Mouse (Mus musculus) forebrain, embryonic 16.5 days (tissue): Measurements from ENCODE around the gene Rhd. TPM values are rescaled to one million over a fixed set of nuclear protein-coding genes. Genes with fewer than 3 reads are reported as not detected.

ENCODE experiments used
- ATAC-seq: fragments of 200-750 bp; cut with Nextera tagmentation; 2 replicates; pipeline ENCODE4 v1.8.0; 2017; ENCODE audit warnings: mild to moderate bottlenecking, moderate library complexity
- H3K27ac ChIP-seq: fragments of 300-500 bp; sonication (generic); 2 replicates; pipeline ENCODE4 v1.5.1; 2014; ENCODE audit warnings: low read length, control low read depth
- H3K27me3 ChIP-seq: fragments of 300-500 bp; sonication (generic); replicated peaks from 2 replicates; pipeline ENCODE4 v1.6.1; 2014; ENCODE audit warnings: low read length; ENCODE audit not compliant: control insufficient read depth, insufficient read depth
- H3K36me3 ChIP-seq: fragments of 300-500 bp; sonication (generic); 2 replicates; pipeline ENCODE4 v1.6.1; 2014; ENCODE audit not compliant: control insufficient read depth, insufficient read depth
- H3K4me1 ChIP-seq: fragments of 300-500 bp; sonication (generic); replicated peaks from 2 replicates; pipeline ENCODE4 v1.6.1; 2014; ENCODE audit warnings: low read length; ENCODE audit not compliant: control insufficient read depth, insufficient read depth
- H3K4me2 ChIP-seq: fragments of 300-500 bp; sonication (generic); 2 replicates; pipeline ENCODE4 v1.6.1; 2014; ENCODE audit warnings: mild to moderate bottlenecking, low read length, control low read depth
- H3K4me3 ChIP-seq: fragments of 300-500 bp; sonication (generic); replicated peaks from 2 replicates; pipeline ENCODE4 v1.5.1; 2014; ENCODE audit warnings: mild to moderate bottlenecking, low read length, control low read depth
- H3K9ac ChIP-seq: fragments of 300-500 bp; sonication (generic); replicated peaks from 2 replicates; pipeline ENCODE4 v1.6.1; 2014; ENCODE audit warnings: low read depth, low read length, control low read depth
- H3K9me3 ChIP-seq: fragments of 300-500 bp; sonication (generic); 2 replicates; pipeline ENCODE4 v1.6.1; 2016; ENCODE audit warnings: low read length; ENCODE audit not compliant: control insufficient read depth
- WGBS: fragments of 180-500 bp; shearing (Covaris S2); extraction: QIAGEN DNeasy Blood & Tissue Kit; methylation state at CpG from one replicate; pipeline ENCODE4 v1.1.7; 2014; 5-methylcytosine and 5-hydroxymethylcytosine counted together
- polyA plus RNA-seq: library from polyadenylated mRNA; unstranded; fragments of >200 nt; fragmentation: Nextera tagmentation; extraction: Ambion mirVana; gene quantifications from 2 replicates; pipeline ENCODE4 v1.2.1, GENCODE M21; 2015

Rhd gene
- polyA plus RNA-seq, 1 experiment from 2014 or later, result 1.0 TPM

DNA sequence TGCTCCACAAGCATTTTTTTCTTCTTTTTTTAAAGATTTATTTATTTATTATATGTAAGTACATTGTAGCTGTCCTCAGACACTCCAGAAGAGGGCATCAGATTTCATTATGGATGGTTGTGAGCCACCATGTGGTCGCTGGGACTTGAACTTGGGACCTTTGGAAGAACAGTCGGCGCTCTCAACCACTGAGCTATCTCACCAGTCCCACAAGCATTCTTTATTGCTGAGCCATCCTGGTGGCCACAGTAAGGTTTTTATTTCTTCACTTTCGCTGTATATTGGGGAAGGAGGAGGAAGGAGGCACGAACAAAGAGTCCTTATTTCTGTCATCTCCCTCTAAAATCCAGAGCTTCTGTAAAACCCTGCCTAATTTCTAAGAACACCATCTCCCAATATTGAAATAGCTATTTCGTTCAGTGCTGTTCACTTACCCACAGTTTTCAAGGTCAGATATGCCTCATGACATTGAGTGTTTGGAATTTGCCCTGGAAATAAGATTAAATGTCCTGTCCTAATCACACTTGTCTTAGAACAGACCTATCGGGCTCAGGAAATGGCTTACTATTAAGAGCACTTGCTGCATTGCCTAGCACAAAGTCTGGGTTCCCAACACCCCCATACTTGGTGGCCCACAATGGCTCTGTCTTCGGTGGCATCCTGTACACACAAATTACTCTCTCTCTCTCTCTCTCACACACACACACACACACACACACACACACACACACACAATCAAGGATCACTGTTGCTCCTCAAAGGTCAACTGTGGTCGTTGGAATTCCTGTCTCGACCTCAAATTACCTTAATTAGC lies 58.0 kb downstream of the Rhd start:
- 59% methylated on average over 10 of the region's 10 CpGs for WGBS
- Histone ChIP-seq H3K27ac (peak overlapping the region; percentile 94), H3K4me2 (peak overlapping the region; percentile 83), H3K9ac (peak overlapping the region; percentile 69), H3K4me3 (peak overlapping the region; percentile 94), H3K9me3 (no peaks in the 10 kb centered on the region), H3K27me3 (no peaks in the 10 kb centered on the region), H3K36me3 (peaks cover 19% of the 10 kb centered on the region), H3K4me1 (peaks cover 26% of the 10 kb centered on the region)
- ATAC-seq, result no peak

DNA sequence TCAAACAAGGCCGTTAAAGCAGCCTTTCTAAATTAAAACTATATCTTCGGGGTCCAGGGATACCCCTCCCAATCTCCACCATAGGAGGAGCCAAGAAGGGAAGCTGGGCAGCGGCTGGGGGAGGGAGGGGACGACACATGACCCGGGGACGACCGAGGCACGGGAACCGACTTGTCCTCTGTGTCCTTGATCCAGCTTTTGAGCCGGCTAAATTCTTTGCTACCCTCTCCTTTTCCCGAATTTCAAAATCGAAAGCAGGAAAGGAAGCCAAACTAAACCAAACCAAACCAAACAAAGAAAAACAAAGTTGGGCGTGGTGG lies 58.5 kb downstream of the Rhd start:
- H3K4me2 ChIP-seq, result peak overlapping the region; percentile 83
- H3K9me3 ChIP-seq, result no peaks in the 10 kb centered on the region
- H3K9ac ChIP-seq, result peak overlapping the region; percentile 69
- peaks cover 26% of the 10 kb centered on the region for H3K4me1 ChIP-seq
- WGBS, result under 1% methylated on average over 13 of the region's 13 CpGs
- H3K27me3 ChIP-seq, result no peaks in the 10 kb centered on the region
- peak overlapping the region; percentile 94 for H3K4me3 ChIP-seq
- ATAC-seq, result peak; percentile 55; the same call in 1 of the 2 replicates
- peaks cover 19% of the 10 kb centered on the region for H3K36me3 ChIP-seq
- peak overlapping the region; percentile 94 for H3K27ac ChIP-seq

GRCm38 (mm10) chr4:134923258-134924018 lies 59.1 kb downstream of the Rhd start, which contains the start of gene Rsrp1:
Gene Rsrp1 (plus strand): TSS chr4:134923592.
- Histone ChIP-seq H3K4me2 (peak within 1 kb of the TSS; percentile 89), H3K36me3 (peaks cover 20% of the 10 kb centered on the region), H3K4me3 (peak within 1 kb of the TSS; percentile 94), H3K9me3 (no peaks in the 10 kb centered on the region), H3K27me3 (no peaks in the 10 kb centered on the region), H3K4me1 (peaks cover 26% of the 10 kb centered on the region), H3K27ac (peak within 1 kb of the TSS; percentile 95), H3K9ac (peak within 1 kb of the TSS; percentile 89)
- ATAC-seq, result peak; percentile 96
- under 1% methylated on average over 64 of the region's 64 CpGs for WGBS

DNA sequence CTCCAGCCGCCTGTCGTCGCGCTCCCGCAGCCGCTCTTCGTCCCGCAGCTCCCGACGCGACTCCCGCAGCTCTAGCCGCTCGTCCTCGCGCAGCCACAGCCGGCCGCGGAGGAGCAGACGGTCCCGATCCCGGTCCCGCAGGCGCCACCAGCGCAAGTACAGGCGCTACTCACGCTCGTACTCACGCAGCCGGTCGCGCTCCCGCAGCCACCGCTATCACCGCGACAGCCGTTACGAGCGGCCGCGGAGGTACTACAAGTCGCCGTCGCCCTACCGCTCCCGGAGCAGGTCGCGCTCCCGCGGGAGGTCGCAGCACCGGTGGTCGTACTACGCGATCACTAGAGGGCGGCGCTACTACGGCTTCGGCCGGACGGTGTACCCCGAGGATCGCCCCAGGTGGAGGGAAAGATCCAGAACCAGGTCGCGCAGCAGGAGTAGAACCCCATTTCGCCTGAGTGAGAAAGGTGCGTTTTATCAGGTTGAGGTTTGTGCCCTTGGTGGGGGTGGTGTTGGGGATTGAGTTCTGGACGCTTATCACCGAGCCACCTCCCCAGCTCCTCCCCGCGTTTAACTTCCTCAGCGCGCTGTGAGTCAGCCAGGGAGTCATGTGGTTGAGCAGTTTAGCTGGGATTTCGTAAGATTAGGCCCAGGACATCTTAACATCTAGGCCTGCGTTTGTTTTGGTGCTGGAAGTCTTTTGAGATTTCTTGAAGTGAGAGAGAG lies 59.8 kb downstream of the Rhd start:
- H3K27ac ChIP-seq, result peak overlapping the region; percentile 95
- under 1% methylated on average over 75 of the region's 75 CpGs for WGBS
- peaks cover 26% of the 10 kb centered on the region for H3K4me1 ChIP-seq
- no peak; the same call in 1 of the 2 replicates for ATAC-seq
- no peaks in the 10 kb centered on the region for H3K9me3 ChIP-seq
- H3K4me3 ChIP-seq, result peak overlapping the region; percentile 94
- H3K27me3 ChIP-seq, result no peaks in the 10 kb centered on the region
- H3K9ac ChIP-seq, result peak overlapping the region; percentile 89
- peak overlapping the region; percentile 89 for H3K4me2 ChIP-seq
- H3K36me3 ChIP-seq, result peaks cover 22% of the 10 kb centered on the region

GRCm38 (mm10) chr4:134925206-134925605 lies 60.9 kb downstream of the Rhd start:
- Histone ChIP-seq H3K9me3 (no peaks in the 10 kb centered on the region), H3K4me1 (peaks cover 28% of the 10 kb centered on the region), H3K4me3 (peak overlapping the region; percentile 28), H3K36me3 (peaks cover 22% of the 10 kb centered on the region), H3K27me3 (no peaks in the 10 kb centered on the region), H3K9ac (peak overlapping the region; percentile 12; the same call in 1 of the 2 replicates), H3K27ac (no peak overlapping the region), H3K4me2 (peak overlapping the region; percentile 55)
- no peak for ATAC-seq
- 63% methylated on average over 8 of the region's 8 CpGs for WGBS

DNA sequence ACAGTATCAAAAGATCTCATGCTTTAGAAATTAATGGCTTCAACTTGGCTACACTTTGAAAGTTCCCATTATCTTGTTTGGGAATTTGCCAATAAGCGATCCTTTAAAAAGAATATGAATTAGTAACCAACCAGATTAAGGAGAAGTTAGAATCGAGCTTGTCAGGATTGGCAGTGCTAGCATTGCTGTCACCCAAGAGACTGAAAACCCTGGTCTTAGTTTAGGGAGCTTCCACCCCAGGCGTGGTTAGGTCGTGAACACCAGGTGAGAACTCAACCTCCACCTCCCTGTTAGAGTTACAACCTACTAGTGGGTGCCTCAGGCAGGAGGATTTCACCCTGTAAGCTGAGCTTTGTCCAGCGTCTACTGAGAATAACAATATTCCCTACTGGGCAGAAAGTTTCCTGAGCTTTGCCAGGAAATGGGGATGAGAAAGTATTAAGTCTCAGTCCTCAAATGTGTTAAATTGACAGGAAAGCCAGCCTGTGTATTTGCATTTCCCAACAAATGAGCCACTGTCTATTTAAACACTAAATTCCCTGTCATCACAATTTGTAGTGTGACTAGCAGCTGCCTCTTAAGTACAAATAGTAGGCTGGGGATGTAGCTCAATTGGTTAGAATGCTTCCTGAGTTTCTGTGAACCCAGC lies 63.6 kb downstream of the Rhd start:
- Histone ChIP-seq H3K9me3 (no peaks in the 10 kb centered on the region), H3K36me3 (peaks cover 23% of the 10 kb centered on the region), H3K27ac (no peak overlapping the region), H3K9ac (no peak overlapping the region), H3K4me1 (peaks cover 36% of the 10 kb centered on the region), H3K4me3 (no peak overlapping the region), H3K4me2 (no peak overlapping the region), H3K27me3 (no peaks in the 10 kb centered on the region)
- no peak for ATAC-seq
- 65% methylated on average over 5 of the region's 5 CpGs for WGBS

- H3K9ac ChIP-seq, result no peak overlapping the region
- ATAC-seq, result no peak
- H3K9me3 ChIP-seq, result no peaks in the 10 kb centered on the region
- peaks cover 25% of the 10 kb centered on the region for H3K36me3 ChIP-seq
- H3K4me2 ChIP-seq, result no peak overlapping the region
- H3K4me1 ChIP-seq, result peaks cover 36% of the 10 kb centered on the region
- WGBS, result 75% methylated on average over 1 of the region's 1 CpGs
- no peak overlapping the region for H3K27ac ChIP-seq
- no peaks in the 10 kb centered on the region for H3K27me3 ChIP-seq
- H3K4me3 ChIP-seq, result no peak overlapping the region
These were observed 64.1 kb downstream of the Rhd start for GRCm38 (mm10) chr4:134928464-134928836.

- Histone ChIP-seq H3K4me2 (no peak overlapping the region), H3K27me3 (no peaks in the 10 kb centered on the region), H3K36me3 (peaks cover 29% of the 10 kb centered on the region), H3K4me3 (no peak overlapping the region), H3K4me1 (peaks cover 35% of the 10 kb centered on the region), H3K9me3 (no peaks in the 10 kb centered on the region), H3K27ac (no peak overlapping the region), H3K9ac (no peak overlapping the region)
- no peak for ATAC-seq
- 82% methylated on average over 4 of the region's 4 CpGs for WGBS
These were observed 65.2 kb downstream of the Rhd start for GRCm38 (mm10) chr4:134929536-134929935.
